Mouse (Mus musculus) inflammation-experienced regulatory T-cells, adult 6 months (primary cell): ENCODE measurements around the gene Gm11146. TPM values are rescaled to one million over a fixed set of nuclear protein-coding genes. Genes with fewer than 3 reads are reported as not detected.

ENCODE experiments used
- ATAC-seq: one replicate; pipeline ENCODE4 v1.8.0; 2017
- polyA plus RNA-seq, 3 experiments: library from polyadenylated mRNA; unstranded; fragments of 100-300 nt; shearing (Covaris generic); gene quantifications; one replicate each; pipeline ENCODE4 v1.2.1; 2017

Gm11146 gene
- polyA plus RNA-seq, 3 experiments from 2014 or later: not detected

- ATAC-seq: no peak
Observed at GRCm38 (mm10) chr16:77556446-77557105, 45.3 kb downstream of the Gm11146 start.

DNA sequence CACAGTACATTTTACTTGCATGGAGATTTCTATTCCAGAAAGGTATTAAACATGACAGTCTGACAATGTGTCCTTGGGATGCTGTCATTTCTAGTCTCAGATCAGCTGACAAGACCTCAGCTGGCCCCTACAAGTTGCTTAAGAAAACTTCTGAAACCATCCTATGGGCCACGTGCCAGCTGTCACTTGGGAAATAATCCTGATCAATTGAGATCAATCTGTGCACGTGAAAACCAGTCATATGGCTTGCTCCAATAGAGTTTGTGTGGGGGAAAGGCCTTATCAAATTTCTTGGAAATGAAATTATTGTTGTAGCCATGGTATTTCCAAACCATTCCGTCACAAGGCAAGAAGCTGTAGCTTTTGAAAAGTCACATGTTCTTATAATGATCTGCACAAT lies 50.8 kb downstream of the Gm11146 start:
- ATAC-seq: no peak
